Mouse (Mus musculus): ENCODE data around the gene Mpz. TPM values are rescaled to one million over a fixed set of nuclear protein-coding genes. Genes with fewer than 3 reads are reported as not detected.
A peak's percentile ranks its signal among the peaks of the same experiment; 100 is the strongest.

The Mpz gene
- total RNA-seq, 2 experiments from 2014 or later: not detected

GRCm38 (mm10) chr1:171179487-171180171 lies 29.1 kb downstream of the Mpz start:
- no peak for DNase-seq (ENCODE audit: low spot score in 2 of 2)
- intact Hi-C loops (cut with DNase I): loop anchor here (10.0 kb wide), 1 partner anchor 265 kb away; no protein-coding TSS in a partner anchor

GRCm38 (mm10) chr1:171183025-171183424 lies 32.5 kb downstream of the Mpz start:
- no peak for DNase-seq (ENCODE audit: low spot score in 2 of 2)
- intact Hi-C loops (cut with DNase I): no loop called here

- intact Hi-C loops (cut with DNase I): no loop called here
- DNase-seq (ENCODE audit: low spot score in 2 of 2): no peak
Measured at GRCm38 (mm10) chr1:171183620-171184019, 33.1 kb downstream of the Mpz start.

GRCm38 (mm10) chr1:171184314-171184713 lies 33.8 kb downstream of the Mpz start:
- intact Hi-C loops (cut with DNase I): no loop called here
- no peak for DNase-seq (ENCODE audit: low spot score in 2 of 2)

GRCm38 (mm10) chr1:171185655-171186054 lies 35.1 kb downstream of the Mpz start:
- no peak for DNase-seq (ENCODE audit: low spot score in 2 of 2)
- intact Hi-C loops (cut with DNase I): no loop called here

- no peak for DNase-seq (ENCODE audit: low spot score in 2 of 2)
- intact Hi-C loops (cut with DNase I): no loop called here
Measured at GRCm38 (mm10) chr1:171187851-171188700, 37.6 kb downstream of the Mpz start.

- intact Hi-C loops (cut with DNase I): no loop called here
- DNase-seq (ENCODE audit: low spot score in 2 of 2): no peak
Measured at GRCm38 (mm10) chr1:171189046-171189445, 38.5 kb downstream of the Mpz start.

- DNase-seq (ENCODE audit: low spot score in 2 of 2): no peak
- intact Hi-C loops (cut with DNase I): no loop called here
Measured at GRCm38 (mm10) chr1:171189476-171190114, 39.1 kb downstream of the Mpz start.

GRCm38 (mm10) chr1:171190832-171191231 lies 40.3 kb downstream of the Mpz start:
- intact Hi-C loops (cut with DNase I): no loop called here
- DNase-seq (ENCODE audit: low spot score in 2 of 2): no peak

- intact Hi-C loops (cut with DNase I): no loop called here
- no peak for DNase-seq (ENCODE audit: low spot score in 2 of 2)
Measured at GRCm38 (mm10) chr1:171192283-171192682, 41.8 kb downstream of the Mpz start.

GRCm38 (mm10) chr1:171193093-171193840 lies 42.8 kb downstream of the Mpz start:
- peak in 1 of 2 experiments; percentile 22 for DNase-seq (ENCODE audit: low spot score in 2 of 2)
- intact Hi-C loops (cut with DNase I): no loop called here

- no peak for DNase-seq (ENCODE audit: low spot score in 2 of 2)
- intact Hi-C loops (cut with DNase I): no loop called here
Measured at GRCm38 (mm10) chr1:171193911-171194830, 43.7 kb downstream of the Mpz start.

GRCm38 (mm10) chr1:171195046-171195822 lies 44.7 kb downstream of the Mpz start:
- no peak for DNase-seq (ENCODE audit: low spot score in 2 of 2)
- intact Hi-C loops (cut with DNase I): no loop called here

GRCm38 (mm10) chr1:171195887-171196397 lies 45.4 kb downstream of the Mpz start, which contains the start of gene Pcp4l1:
Gene Pcp4l1 (minus strand): TSS chr1:171196268.
- intact Hi-C loops (cut with DNase I): no loop called here
- peak; percentile 47 to 77 for DNase-seq (ENCODE audit: low spot score in 2 of 2)

GRCm38 (mm10) chr1:171199532-171199931 lies 49.0 kb downstream of the Mpz start:
- DNase-seq (ENCODE audit: low spot score in 2 of 2): no peak
- intact Hi-C loops (cut with DNase I): no loop called here

- DNase-seq (ENCODE audit: low spot score in 2 of 2): no peak
- intact Hi-C loops (cut with DNase I): no loop called here
Measured at GRCm38 (mm10) chr1:171200769-171201168, 50.3 kb downstream of the Mpz start.

- no peak for DNase-seq (ENCODE audit: low spot score in 2 of 2)
- intact Hi-C loops (cut with DNase I): no loop called here
Measured at GRCm38 (mm10) chr1:171203471-171204248, 53.1 kb downstream of the Mpz start.

All from left cerebral cortex, postnatal 25 days (tissue).